Mouse (Mus musculus): ENCODE results near the gene Fbxl7.

The Fbxl7 gene

DNA sequence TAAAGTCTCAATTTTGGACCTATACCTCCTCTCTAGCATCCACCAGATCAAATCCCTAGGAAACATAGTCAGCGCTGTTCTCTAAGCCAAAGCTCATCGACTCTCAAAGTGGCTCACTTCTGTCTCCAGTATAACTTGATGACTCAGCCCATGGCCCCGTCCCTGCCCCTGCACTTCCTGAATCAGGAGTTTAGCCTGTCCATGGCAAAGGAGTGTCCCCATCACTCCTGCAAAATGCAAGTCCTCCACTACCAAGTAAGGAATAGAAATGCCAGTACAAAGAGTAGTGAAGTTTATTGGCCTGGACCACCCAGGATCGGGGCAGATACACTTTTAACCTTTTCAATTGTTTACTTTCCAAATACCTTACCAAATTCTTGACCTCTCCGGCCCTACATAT is 91.3 kb downstream of the Fbxl7 start:
- no peak for DNase-seq

DNA sequence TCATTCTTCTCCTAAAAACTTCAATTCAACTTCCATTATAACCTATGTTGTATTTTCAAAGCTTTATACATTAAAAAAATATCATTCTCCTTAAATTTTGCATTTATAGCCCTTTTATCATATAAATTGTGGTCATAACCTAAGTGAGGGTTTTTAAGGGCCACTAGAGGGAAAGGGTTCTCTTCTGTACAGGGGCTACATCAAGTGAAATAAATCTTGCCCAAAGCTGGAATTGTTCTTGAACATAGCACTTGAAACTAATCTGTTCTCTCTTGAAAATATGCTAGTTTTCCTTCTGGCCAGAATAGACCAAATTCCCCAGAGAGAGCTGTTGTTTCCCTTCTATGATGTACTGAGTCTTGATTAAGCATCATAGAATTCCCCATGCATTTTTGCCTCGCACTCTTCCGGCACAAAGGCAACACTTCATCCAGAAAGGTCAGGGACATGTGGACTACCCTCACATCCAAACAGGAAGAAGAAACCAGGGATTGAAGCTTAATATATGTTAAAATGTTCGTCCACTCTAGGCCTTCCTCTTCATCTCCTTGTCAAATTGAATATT is 95.8 kb downstream of the Fbxl7 start:
- DNase-seq: no peak

DNA sequence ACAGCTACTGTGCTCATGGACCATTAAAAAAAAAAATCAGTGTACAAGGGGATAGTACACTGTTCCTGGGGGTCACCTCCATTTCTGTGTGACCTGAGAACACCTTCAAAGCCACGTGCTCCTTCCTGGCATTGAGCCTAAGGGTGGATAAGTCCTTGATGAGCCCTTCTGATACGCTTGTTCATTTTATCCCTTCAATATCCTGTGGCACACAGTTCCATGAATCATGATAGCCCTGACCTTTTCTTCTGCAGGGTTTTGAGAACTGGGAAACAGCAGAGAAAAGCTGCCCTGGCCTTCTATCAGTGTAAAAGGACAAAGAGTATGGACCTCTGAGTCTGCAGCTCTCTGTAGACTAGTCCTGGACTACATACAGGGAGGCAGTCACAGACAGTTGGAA is 99.4 kb downstream of the Fbxl7 start:
- DNase-seq: no peak

DNA sequence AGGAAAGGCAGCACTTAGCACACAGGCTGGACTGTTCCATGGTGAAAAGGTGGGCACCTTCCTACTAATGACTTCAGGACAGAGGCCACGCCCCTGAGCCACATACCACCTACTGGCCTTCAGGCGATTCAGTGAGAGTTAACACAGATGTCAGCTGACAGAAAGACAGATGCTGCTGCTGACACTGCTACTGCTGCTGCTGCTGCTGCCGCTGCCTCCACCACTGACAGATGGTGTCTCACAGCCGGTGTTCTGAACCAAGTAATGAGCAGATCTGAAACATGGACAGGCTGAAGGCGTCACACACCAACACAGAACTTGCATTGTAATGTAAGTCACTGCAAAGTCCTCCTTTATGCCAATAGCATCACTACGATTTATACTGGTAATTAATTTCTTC is 99.9 kb downstream of the Fbxl7 start:
- no peak for DNase-seq

DNA sequence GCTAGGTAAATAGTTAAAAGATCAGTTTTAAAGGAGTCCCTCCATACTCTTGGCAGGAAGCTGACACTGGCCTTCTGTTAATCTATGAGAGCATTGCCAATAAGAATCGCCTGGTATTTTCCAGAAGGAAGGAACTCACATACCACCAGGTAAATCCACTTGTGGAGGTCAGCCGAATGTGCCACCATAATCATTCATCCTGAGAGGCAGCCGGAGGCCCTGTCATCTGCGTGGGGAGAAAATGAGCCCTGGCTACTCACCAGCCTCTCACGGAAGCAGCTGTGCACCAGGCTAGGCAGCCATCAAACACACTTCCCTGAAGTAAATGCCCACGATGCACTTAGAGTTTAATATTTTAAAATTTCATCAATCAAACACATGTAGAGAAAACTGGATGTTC is 108.2 kb downstream of the Fbxl7 start:
- DNase-seq: no peak

DNA sequence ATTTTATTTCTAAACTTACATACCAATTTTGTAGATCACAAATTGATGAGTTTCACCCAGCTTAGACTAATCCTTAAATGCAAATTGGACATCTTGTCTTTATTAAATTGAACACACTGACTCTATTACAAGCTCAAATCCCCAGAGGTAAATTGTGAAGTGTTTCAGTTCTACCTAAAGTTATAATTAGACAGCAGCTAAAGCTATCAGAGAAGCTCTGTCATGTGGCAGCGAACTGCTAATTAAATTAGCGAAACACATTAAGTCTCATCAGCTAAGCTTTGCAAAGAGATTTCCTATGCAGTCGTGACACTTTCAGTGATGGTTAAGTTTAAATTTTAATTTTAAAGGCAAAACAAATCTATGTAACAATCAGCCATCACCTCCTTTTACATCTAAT is 114.8 kb downstream of the Fbxl7 start:
- DNase-seq: no peak

DNA sequence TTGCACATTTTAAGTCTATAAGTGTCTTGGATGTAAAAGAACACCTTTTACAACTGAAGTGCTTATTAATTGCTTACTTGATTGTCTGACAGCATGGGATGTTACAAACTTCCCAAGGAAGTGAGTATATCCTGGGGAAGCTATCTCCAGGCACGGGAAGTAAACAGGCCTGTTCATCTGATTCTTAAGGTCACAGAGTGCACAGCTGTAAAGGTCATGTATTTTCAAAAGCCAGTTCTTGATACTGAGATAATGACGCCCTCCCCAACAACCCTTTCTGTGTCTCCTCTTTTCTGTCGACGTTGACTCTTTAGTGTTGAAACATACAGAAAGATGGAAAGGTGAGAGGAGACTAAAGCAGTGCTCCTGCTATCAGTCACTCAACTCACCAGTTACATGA is 116.3 kb downstream of the Fbxl7 start:
- no peak for DNase-seq

DNA sequence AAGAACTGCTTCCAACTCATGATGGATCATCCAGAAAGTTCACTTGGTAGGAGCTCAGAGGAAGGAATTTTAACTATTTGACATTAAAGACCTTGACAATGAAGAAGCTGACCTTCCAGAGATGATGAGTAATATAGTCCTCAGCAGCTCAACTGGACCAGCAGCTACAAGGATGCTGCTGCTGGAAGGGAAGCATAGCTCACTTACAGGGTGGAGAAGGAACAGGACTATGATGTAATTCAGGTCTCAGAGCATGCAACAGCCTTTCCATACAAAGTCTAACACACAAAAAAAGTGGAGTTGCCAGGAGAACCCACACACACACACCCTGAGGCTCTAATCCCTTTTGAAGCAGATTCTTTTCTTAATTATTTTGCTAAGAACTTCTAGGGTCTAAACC is 119.7 kb downstream of the Fbxl7 start:
- DNase-seq: no peak

DNA sequence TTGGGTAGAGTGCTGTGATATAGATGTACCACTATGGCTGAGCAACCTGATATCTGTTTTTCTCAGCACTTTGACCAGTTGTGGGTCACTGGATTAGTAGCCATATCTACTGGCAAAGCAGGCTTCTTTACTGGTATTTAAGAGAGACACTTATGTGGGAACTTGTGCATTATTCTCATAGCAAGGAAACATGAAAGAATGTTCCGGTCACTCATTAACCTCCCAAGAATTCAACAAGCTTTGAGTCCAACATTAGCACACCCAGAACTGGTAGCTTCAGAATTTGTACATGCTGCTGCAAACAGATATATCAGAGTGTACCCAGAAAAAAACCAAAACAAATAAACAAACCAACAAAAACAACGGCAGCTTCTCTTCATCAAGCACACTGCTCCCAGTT is 120.5 kb downstream of the Fbxl7 start:
- DNase-seq: no peak

DNA sequence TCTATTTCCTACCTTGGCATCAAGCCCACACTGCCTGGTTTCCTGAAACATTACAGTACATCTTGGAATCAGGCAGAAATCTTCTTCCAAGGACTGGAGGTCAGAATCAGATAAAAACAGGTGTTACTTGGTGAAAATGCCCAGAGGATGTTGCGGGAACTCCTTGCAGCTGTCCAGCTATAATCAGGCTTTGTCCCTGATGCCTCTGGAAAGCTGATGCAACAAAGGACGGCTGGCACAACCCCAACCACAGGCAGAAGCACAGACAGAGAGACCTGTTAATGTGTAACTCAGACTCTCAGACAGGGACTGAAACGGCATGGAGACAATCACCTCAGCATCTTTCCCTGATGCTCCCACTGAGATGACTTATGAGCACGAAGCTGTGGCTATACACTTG is 133.7 kb downstream of the Fbxl7 start:
- no peak for DNase-seq

DNA sequence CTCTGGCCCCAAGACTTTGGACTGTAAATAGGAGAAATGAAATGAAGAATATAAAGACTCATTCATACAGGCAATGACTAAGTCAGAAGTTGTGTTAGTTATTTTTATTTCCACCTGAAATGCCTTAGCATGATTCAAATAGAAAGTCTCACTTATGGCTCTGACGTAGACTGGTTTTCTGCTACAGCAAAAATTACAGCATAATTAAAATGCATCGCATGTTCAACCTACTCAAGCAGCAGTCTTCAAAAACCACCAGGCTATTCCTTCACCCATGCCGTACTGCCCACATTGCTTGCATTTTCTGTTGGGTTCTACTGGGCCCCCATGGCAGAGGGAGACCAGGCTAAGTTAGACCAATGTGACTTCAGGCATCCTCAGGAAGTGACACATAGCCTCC is 146.9 kb downstream of the Fbxl7 start:
- no peak for DNase-seq

DNA sequence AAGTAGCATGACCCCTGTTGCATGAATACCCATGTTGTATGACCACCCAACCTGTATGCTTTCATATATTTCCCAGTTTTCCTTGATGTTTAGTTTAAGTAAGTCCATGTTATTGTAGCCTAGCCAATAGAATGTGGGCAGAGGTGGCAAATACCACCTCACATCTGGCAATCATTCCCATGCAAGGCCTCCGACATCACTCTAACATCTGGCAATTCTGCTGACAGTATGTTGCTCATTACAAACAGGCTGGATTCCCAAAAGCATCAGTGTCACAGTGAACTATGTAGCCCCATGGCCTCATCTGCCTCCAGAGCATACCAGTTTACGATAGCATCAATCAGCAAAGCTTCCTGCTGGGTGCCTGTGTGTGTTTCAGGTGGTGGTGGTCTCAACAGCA is 163.0 kb downstream of the Fbxl7 start:
- DNase-seq: no peak

DNA sequence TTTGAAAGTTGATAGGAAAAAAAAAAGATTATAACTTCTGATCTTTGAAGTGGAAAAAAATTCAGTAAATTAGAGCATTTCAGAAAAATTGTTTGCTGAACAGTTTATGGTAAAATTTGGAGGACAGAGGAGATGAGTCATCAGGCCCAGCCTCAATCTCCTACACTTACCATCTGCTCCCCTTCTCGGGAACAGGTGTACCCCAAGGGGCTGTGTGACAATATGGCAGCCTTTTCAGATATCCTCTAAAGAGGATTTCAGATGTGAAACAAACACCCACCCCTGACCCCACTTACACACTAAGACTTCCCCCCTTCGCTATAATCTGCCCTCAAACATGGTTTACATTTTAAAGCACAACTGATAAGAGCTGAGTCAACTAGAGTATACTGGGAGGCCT is 164.6 kb downstream of the Fbxl7 start:
- DNase-seq: peak; percentile 8

DNA sequence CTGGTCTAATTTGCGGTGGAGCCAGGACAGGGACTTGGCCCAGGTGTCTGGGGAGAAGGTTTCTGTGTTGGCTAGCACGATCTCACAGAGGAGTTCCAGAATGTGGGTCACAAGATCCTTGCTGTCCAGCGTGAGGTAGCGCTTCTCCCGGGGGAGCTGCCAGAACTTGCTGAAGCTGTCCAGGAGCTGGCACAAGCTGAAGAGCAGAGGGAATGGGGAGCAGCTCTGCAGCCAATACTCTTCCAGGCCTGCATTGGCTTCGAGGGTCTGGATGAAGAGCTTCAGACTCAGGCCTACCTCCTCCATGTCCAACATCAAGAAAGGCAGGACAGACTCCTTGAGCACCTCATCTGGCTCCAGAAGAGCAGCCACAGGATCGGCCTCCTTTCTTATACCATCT is 166.0 kb downstream of the Fbxl7 start:
- DNase-seq: peak; percentile 45

DNA sequence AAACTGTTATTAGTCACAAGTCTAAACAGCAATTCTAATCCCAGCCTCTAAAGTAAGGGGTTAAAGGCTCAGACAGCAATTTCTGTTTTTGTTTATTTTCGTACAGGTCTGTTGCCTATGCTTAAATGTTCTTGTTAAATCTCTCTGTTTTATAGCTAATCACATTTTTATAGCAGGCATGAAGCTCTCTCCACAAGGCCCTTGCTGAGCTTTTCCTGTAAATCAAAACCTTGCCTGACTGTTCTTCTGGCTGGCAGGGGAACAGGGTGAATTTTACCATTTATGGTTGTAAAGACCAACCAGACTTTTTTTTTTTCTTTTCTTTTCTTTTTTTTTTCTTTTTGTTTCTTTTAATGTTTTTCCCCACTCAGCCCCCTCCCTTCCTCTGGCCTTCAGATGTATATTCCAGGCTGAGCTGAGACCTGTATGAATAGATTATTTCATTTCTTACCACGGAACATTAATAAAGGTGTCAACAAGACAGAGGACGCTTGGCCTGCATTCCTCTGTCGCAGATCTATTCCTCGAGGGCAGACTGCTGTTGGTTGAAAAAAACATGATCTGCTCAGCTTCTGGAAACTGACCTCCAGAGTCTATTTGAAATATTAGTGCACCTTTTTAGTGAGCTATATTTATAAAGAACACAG is 176.9 kb downstream of the Fbxl7 start:
- no peak for DNase-seq

DNA sequence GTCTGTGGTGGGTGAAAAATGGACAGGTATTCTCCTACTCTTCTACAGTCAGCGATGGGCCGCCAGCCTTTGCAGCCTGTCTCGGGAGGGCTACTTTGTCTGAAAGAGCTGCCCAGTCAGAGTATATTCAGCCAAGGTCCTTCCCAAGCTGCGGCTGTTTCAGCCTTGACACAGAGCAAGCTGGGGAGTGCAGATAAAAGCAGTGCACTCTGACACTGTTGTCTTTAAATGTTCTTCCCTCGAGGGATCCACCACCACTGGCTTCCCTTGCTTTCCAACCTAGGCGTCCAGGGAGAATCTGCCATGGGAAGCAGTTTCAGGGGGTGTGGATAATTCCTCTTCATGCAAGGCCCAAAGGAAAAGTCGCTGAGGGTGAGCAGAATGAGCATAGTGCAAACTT is 177.4 kb downstream of the Fbxl7 start:
- no peak for DNase-seq

DNA sequence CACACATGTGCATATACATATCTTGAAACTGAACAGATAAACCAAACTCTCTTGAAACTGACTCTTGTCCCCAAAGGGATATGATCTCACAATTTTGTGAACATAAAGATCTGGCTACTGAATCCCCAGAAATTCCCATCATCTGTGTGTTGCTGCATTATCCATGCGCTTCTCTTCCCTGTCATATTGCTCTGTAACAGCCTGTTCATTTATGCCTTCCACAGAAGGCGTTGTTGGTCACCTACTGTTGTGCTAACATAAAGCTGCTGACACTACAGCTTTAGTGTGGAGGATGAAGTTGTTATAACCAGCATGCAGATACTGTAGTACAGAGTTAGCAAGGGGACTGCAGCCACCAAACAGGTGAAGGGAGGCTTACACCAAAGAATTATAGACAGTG is 179.2 kb downstream of the Fbxl7 start:
- no peak for DNase-seq

DNA sequence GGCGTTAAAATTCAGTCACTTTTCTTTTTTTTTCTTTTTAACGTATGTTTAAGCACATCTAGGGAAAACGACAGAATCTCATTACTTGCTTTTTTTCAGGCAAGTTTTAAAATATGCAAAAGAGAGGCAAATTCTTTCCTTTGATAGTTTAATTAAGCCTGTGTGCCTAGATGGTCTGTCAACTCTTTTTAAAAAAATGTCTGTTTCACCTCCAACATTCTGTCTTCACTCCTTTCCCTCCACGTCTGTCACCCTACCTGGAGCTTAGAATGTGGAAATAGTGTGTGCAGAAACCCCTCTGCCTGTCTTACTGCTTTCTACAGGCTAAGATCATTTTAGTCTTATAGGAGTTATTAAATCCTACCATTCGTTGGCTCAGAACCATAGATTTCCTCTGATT is 179.7 kb downstream of the Fbxl7 start:
- DNase-seq: no peak

DNA sequence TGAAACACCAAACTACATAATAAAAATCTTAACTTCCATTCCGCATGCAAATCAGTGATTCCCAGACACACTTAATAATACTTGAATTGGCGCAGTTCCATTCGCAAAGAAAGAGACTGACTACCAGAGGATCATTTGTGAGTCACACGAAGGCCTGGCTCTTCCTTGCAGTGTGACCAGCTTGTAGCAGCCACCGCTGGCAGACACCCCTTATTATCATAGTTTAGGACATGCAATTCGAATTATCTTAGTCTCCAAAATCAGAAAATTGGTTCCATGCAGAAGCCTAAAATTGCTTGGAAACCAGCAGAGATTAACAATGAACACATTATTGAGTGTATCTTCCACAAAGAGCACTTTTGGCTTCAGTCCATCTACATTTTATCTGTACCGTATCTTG is 183.1 kb downstream of the Fbxl7 start:
- no peak for DNase-seq

DNA sequence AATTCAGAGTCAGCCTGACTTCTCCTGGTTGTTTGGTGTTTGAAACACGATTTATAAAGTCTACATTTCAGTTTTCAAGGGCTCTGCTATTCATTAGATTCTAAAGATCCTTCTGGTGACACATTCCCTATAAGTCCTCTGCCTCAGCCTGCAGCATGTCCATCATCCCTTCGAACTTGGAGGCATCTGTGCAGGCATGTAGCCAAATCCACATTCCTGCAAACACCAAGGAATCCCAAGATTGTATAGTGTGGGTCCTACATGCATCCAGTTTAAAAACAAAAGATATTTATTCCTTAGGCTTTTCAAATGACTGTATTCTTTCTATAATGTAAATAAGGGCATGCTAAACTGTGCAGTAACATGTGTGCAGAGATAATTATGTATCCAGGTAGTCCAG is 190.4 kb downstream of the Fbxl7 start:
- DNase-seq: no peak

DNA sequence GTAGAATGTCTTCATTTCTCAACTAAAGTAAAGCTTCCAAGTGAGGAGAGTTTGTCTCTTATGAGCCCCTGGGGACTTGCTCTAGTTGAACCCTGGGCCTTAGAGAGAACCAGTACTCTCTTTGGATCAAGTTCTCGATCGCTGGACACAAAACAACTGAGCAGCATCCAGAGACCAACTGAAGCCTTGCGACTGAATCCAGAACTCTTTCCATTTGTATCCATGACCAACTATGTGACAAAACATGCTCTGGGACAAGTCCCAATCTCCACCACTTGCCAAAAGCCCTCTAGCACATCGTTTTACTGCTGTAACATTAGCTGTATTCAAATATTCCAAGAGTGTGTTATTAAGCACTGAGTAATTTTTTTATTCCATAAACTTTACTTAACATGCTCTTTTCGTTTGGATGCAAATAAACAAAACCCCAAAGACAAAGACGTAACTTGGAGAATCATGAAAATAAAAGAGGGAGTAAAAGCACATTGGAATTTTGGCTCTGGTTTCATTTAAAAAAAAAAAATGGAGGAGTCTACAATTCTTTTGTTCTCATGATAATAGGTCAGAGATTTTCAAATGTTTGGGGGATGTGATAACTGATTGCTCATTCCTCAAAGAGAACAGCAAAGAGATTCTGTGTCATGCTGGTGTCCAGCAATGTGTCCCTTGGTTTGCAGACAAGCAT is 192.1 kb downstream of the Fbxl7 start:
- DNase-seq: no peak

DNA sequence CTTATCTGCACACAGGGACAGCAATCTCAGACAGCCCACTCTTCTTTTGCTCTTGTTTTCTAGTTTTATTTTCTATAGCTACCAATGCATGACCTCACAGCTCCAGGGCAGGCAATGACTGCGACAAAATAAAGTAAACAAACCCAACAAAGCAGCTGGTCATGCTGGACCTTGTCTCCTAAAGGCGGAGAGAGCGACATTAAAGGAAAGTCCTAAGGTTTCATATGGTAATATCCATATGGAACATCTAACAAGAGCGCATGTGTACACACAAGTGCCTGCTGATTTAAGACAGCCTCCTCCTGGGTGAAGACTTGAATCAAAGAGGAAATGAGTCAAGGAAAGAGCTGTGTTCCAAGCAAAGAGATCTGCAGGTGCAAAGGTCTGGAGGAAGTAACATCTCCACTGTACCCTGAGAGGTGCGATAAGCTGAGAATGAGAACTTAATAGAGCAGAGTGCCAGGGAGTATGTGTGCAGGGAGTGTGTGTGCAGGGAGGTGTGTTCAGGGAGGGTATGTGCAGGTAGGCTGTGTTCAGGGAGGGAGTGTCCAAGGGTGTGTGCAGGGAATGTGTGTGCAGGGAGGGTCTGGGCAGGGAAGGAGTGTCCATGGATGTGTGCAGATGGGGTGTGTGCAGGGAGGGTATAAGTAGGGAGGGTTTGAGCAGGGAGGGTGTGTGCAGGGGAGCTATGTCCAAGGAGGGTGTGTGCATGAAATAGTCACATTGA is 193.3 kb downstream of the Fbxl7 start:
- DNase-seq: no peak

DNA sequence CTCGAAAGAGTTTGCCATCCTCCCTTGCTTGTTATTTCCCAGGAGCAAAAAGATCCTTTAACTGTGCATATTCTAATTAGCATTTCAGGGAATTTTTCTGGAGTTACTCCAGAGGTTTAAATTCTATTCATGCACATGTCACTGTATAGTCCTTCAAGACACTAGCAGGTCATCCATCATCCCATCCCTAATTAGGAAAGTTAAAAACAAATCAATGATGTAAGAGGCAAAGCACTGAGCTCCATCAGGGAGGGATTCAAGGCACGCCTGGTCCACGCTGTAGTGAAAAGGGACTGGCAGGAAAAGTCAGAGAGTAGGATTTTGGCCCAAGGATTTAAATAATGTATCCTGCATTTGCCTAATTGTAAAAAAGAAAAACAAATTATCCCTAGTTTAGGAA is 202.3 kb downstream of the Fbxl7 start:
- no peak for DNase-seq

DNA sequence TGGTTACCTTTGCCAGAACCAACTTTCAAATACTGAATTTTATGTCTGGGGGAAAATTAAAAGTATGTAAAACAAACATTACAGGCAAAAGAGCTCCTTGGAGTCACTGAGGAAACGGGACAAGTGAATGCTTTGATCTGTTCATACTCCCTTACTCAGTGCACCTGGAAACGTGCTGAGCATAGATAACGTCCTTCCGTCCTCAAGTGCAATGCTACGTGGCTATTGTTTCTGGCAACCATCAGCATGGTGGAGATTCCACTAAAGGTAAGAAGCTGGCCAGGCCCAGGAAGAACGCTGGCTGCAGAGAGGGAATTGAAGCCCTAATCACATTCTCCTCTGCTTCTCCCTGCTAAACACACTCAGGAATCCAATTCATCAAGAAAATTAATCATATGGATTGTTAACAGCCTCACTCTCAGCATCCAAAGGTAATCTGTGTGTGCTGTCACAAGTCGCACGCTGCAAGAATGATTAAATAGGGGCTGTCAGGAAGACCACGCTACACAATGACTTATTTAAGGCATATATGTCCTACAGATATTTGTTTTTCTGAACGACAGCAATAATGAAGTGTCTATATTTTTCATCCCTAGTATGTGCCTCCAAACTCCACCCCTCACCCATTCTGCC is 206.8 kb downstream of the Fbxl7 start:
- no peak for DNase-seq

Data from cerebellum, adult 9-11 months (tissue).